Mouse (Mus musculus) right cerebral cortex, adult 18-20 months (tissue): Measurements from ENCODE around the gene Slc22a15.

Experiments used
- DNase-seq: peaks from one replicate; pipeline ENCODE4 v3.0.0; 2022; ENCODE audit warnings: mixed read lengths

The Slc22a15 gene

DNA sequence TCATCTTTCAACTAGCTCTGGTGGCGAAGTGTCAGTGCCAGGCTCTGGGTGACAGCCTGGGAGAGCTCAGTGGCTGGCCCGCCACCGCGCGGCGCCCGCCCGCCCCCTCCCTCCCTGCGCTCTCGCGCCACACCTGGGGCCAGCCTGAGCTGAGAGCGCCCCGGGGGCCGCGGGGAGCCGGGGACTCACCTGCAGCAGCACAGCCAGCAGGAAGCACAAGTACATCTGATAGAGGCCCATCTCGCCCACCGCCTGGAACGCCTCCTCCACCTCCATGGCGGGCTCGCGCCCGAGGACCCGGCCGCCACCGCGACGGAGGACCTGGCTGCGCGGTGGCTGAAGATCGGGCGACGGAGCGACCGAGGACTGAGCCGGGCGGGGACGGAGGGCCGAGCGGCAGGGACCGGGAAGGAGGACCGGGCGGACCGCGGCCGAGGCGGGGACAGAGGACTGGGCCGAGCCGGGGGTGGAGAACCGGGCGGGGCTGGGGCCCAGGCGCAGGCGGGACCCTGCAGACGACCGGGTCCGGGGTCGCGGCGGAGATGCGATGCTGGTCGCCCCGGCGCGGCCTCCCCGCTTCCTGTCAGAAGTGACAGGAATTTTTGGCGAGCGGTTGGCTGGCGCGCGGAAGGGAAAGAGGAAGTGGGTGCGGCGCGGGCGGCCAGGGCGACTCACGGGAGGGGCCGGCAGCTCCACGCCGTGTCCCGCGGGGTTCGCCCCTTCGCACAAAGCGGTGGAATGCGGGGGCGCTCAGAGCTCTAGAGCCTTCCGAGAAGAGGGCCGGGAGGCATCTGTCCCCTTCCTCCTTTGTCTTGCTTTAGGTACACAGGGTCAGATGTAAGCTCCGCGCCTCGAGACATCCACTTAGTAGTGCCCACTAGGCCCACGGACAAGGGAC lies at the start of gene Slc22a15:
Gene Slc22a15 (minus strand): TSS at position 611 of the 898 bp plus-strand sequence.
- DNase-seq = peak; percentile 68

DNA sequence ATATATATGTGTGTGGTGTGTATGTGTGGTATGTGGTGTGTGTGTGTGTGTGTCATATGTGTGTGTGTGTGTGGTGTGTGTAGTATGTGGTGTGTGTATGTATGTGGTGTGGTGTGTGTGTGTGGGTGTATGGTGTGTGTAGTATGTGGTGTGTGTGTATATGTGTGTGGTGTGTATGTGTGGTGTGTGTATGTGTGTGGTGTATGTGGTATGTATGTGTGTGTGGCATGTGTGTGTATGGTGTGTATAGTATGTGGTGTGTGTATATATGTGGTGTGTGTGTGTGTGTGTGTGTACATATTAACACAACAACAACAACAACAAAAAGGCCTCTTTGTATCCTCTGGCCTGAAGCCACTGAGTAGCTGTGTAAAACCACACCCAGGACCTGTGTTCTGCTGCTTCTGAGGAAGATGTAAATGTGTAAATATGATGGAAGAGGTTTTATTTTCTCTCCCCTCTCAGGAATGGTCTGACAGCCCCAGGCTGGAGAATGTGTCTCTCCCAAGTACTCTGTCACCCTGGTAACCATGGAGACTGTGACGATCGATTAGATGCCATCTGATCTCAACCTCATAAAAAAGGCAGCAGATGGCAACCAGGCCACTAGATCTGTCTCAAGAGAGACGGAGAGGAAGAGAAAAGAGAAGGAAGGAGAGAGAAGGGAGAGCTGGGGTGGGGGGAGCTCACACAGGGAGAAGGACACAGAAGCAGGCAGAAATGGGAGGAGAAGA lies 42.7 kb upstream of the Slc22a15 start:
- DNase-seq = no peak

DNA sequence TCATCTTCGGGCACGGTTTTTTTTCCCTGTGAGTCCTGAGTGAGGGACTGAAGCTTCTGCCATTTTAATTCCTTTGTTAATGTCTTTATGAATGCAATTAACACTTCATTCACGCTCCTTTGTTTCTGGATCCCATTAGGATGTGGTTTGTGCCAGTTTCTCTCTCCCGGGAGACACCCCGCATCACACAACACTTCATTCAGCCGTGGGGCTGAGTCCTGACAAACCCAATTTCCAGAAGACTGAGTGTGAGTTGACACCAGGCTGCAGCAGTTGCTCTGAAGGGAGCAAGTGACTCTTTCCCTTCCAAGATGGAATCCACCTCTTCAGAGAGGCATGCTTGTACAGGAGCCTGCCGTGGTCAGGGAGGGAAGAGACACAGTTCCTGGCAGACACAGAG lies 40.1 kb upstream of the Slc22a15 start:
- DNase-seq = no peak

DNA sequence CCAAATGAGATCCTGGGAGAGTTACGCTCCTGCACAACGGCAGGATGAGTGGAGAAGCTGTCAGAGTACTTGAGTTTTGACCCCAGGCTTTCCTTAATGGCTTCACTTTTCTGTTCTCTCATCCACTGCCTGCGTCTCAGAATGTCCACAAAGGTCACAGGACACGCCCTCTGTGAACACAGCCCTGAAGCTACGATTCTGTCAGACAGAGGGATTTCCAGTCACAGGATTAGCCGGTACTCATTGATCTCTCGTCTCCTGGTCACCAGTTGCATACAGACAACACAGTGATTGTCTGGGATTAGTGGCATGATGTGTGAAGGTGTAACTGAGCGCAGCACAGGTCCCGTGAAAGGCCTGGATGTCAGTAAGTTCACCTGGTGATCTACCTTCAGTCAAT lies 39.2 kb upstream of the Slc22a15 start:
- DNase-seq = no peak

DNA sequence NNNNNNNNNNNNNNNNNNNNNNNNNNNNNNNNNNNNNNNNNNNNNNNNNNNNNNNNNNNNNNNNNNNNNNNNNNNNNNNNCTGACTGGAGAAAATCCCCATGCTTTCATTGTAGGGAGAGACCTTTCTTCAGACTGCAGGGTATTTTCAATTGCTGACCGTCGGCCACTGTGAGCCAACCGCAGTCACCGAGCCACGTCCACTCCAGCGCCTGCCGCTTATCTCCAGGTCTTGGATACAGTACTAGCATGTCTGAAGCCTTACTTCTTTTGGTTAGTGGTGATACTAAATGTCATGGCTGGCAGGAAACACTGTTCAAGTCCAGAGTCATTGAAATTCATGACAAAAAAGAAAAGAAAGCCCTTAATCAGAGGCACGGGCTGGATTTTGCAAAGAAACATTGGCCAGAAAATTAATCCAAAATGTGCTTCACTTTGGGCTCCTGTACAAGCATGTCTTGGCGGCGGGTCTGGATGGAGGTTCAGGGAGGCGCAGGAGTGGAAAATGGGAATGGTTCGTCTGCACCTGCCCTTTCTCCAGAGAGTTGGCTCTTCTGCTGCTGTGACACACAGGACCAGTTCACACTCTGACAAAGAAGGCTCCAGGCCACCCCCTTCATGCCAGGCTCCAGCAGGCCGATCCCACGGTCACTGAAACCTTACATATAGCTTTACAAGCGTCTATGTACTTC lies 37.0 kb upstream of the Slc22a15 start:
- no peak for DNase-seq

DNA sequence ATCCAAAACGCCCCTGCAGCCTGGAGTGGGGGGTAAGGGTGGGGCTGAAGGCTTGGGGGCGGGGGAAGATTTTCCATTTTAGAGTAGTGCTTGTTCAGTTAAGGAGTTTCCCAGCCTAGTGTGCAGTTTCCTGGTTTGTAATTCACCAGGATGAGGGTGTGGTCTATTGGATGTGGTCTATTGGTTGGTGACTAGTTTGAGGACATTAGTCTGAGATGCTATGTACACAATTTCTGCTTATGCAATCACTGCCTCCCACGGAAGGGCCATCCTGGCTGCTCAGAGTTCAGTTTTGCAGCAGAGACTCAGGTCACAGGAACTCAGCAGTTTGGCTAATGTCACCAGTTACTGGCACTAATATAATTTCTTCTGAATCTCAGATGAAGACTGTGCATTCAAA lies 33.8 kb upstream of the Slc22a15 start:
- no peak for DNase-seq

DNA sequence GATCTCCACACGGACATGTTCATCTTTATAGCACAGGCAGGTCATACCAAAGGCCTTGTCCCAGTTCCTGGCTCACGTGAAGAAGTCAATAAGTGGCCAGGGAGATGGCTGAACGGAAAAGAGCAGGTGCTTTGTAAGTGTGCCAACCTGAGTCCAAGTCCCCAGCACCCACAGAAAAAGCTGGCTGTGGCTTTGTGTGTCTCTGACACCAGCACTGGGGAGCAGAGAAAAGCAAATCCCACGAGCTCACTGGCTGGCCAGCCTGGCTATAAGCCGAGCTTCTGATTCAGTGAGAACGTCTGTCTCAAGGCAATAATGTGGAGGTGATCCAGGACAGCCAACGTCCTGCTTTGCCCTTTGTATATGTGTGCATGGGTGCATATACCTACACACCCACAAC lies 29.3 kb upstream of the Slc22a15 start:
- DNase-seq = no peak

DNA sequence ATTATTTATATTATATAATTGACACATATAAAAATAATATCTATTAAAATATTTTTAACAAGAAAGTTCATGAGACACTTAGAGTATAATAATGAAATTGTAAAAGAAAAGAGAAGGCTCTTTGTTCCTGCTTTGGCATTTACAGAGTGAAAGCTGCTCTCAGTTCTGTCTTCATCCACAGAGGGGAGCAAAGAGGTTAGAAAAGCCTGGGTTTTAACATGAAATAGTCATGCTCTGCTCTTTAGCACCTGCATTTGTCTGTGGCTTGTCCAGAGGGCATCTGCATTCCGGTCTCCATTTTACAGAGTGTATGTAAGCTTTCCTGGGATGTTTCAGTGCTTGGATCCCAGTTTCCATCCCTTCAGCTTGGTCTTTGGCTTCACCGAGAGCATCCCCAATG lies 28.3 kb upstream of the Slc22a15 start:
- no peak for DNase-seq

DNA sequence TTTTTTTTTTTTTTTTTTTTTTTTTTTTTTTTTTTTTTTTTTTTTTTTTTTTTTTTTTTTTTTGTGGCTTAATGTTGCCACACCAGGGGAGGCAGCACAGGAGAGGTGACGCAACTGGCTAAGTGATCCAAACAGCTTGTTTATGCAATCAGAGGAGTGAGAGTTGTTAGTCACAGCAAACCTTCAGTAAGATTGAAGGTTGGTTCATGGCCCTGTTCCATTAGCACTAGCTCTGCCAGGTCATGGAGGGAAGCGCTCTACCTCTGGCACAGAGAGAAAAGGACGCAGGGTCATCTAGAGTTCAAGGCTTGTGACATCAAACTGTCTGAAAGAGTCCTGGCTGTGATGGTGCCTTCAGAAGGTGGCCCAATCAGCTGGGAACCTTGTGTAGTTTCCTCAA lies 24.3 kb upstream of the Slc22a15 start:
- DNase-seq = no peak

DNA sequence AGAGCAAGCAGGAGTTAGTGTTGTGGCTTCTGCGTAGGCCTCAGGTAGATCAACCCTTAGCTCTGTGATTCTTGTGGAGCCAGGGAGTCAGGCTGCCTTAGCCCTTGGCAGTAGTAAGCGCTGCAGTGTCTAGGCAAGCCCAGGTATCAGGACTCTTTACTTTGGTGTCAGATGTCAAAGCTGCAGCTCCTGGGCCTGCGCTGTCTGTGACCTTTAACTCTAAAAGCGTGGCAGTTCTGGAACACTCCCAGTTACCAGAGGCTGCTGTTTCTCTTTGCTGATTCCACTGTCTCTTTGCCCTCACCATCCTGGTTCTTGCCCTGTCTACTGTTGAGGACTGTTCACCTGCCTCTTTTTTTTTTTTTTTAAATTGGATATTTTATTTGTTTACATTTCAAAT lies 23.0 kb upstream of the Slc22a15 start:
- DNase-seq = no peak

DNA sequence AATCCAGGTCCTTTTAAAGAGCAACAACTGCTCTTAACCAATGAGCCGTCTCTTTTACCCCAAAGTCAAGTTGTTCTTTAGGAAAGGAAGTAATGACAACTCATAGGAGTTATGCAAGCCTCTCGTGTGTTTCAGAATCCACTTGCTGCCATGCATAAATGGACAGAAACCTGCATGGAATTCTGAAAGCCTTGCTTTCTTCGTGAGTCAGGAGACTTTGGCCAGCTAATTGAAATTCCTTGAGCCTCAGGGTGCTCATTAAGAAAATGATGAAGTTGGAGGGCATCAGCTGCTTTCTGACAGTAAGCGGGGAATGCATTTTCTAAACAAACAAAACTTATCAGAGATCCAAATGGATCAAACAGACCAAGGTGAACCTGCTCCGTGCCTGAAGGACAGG lies 21.0 kb upstream of the Slc22a15 start:
- no peak for DNase-seq

DNA sequence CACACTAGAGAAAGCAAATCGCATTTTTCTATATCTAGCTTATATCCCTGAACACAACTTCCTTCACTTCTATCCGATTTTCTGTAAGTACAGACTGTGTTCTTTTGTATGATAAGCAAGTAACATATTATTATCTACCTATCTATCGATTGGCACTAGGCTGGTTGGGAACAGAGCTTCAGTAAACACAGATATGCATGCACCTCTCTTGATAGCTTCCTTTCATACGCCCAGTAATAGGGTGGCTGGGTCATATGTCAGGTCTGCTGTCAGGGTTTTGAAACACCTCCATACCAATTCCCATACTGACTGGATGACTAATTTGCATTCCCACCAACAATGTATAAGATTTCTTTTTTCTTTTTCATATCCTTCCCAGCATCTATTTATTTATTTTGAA lies 16.2 kb upstream of the Slc22a15 start:
- no peak for DNase-seq

DNA sequence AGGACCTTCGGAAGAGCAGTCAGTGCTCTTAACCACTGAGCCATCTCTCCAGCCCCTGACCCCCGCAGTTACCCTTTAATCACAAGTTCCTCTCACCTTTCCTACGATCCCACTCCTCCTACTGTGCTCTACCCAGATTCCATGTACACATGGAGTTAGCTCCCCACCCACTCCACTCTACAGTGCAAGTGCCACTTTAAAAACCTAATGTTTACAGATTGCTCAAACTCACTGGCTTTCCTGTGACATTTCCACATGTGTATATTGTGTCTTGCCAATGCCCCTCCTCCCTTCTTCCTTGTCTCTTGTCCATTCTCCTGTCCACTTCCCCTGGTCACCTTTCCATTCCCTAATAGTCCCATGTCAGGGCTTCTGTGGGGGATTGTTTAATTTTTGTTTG lies 15.6 kb upstream of the Slc22a15 start:
- no peak for DNase-seq

DNA sequence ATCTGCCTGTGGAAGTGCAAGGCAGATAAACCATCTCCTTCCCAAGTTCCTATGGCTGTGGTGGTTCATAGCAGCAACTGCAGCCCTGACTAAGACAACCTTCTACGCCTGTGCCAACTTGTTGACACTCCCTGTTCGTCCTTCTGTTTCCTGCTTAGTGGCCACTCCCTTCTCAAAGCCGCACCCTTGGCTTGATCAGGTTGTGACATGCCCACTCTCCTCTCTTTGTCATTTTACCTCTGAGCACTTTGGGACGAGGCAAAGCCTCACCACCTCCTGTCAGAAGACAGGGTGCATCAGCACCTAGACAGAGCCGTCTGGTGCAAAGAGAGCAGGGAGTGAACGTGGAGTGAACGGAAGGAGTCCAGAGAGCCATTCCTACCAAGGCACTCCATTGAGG lies 14.9 kb upstream of the Slc22a15 start:
- DNase-seq = no peak

DNA sequence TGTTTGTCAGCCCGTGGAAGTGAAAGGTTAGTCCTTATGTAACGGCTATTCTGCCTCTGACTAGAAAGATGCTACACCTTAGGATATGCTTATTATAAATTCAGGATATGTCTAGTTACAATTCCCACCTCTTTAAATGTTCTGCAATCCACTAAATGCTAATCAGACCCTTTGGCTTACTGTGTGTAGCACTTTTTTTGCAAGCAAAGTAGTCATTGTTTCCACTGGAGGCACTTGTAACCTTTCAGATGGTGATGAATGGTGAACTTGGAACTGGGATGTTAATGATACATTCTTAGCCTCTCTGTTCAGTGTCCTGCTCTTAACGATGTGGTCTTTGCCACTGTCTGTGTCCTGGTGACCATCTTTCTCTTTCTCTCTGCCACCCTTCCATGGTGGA lies 12.1 kb upstream of the Slc22a15 start:
- DNase-seq = no peak

DNA sequence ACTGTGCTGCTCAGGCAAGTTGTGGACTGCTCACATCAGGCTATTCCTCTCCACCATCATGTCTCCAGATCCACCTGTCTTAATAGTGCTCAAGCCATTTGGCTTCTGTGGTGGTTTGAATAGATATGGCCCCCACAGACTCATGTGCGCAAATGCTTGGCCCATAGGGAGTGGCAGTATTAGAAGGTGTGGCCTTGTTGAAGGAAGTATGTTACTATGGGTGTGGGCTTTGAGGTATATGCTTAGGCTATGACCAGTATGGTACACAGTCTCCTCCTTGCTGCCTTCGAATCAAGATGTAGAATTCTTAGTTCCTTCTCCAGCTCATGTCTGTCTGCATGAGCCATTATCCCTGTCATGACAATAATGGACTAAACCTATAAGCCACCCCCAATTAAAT lies 9.6 kb upstream of the Slc22a15 start:
- no peak for DNase-seq

DNA sequence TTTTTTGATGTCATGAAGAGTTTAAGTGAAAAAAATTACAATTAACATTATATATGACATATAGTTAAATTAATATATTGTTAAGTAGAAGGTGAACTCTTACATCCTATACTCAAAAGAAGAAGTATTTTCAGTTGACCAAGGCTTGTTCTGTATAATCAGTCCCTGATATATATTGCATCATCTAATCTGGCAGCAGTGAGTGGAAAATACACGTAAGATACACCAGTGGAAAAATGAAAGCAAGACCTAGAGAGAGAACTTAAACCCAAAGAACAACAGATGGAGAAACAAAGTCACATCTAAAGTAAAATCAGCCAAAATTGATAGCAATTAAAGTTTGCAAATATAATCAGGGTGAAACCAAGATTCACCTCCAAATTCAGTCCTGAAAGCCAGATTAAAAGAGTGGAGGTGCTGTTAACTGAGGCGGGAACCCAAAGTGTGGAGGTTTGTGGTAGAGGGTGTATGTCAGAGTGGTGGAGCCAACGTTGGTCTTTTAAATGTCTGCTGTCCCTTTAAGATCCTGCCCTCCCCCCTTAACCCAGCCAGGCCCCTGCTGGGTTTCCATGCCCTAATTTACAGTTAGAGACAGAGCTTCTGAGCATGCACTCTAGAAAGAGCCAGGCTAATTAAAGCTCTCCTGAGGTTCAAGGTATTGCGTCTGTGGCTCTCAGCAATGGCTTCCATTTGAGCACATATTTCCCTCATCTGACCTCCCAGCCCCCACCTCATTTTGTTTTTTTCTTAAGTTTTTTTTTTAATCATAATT lies 5.0 kb upstream of the Slc22a15 start:
- no peak for DNase-seq

DNA sequence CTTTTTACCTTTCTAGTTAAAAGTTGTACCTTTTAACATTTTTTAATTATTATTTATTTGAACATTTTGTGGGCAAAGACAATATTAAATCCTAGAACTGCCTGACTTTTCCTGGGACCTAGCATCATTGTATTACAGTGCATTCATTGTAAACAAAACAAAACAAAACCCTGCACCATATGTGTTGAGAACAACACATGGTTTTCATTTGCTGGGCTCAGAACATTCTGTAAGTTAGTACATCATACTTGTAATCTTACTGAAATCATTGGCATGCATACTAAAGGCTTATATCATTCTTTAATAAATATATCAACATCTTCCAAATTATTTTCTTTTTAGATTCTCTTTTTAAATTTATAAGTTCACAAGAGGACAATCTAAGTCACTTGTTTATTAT lies 2.4 kb upstream of the Slc22a15 start:
- no peak for DNase-seq

DNA sequence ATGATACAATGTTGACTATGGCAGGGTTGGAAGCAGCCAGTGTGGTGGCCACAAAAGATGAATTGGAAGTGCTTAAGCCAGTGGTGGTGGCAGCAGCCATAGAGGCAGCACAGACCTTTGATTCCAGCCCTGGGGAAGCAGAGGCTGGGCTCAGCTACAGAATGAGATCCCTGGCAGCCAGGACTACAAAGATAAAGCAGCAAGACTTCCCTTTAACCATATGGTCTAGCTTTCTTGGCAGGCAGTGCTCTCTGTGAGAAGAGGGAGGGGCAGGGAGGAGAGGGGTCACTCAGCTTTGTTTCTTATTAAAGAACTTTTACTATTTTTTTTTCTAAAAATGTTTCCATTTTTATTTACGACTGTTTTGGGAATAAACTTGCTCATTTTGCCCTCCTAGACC lies 1.4 kb upstream of the Slc22a15 start:
- DNase-seq = no peak

DNA sequence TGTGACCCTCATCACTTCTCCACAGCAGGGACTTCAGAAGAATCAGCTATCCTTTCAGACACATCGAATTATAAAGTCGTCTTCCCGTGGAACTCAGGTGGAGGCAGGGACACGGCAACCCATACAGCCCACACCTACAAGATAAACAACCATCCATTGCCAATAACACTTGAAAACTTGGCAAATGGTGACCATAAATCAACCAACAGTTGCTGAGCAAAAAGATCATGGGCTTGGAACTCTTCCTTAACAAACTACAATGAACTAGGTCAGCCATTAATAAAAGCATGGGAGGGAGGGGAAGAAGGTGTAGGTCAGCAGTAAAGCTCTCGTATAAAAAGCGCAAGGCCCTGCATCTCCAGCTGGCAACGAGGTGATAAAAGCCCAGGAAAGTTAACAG lies 1.9 kb downstream of the Slc22a15 start:
- no peak for DNase-seq

DNA sequence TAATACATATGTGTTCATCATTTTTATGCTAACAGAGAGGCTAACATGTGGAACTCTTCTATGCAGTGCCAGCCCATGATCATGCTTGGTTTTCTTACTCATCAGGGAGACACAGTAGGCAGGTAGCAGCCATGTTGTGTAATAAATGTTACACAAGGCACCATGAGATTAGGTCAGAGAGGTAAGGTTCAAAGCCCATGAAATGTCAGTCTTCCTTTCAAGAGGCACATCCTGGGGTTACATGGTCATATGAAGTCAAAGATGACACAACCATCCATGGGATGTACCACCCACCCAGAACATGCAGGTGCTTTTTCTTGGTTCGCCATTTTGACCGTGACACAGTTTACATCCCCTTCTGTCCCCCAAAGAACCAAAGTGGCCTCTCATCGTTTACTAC lies 5.7 kb downstream of the Slc22a15 start:
- no peak for DNase-seq

DNA sequence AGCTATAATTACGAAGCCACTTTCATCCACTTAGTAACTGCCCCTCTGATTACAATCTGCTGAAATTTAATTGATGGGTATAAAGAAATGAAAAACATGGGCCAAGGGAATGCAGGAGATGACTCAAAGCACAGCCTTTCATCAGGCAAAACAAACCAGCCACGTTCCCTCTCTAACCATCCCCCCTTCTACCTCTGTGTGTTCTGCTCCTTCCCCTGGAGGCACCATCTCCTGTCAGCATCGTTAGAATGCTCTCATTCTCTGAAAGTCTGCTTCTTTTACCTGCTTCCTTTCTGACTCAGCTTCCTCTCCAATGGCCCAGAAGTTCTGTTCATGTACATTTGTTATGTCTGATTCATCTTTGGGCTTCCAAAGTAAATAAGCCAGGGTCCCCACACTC lies 6.6 kb downstream of the Slc22a15 start:
- no peak for DNase-seq

DNA sequence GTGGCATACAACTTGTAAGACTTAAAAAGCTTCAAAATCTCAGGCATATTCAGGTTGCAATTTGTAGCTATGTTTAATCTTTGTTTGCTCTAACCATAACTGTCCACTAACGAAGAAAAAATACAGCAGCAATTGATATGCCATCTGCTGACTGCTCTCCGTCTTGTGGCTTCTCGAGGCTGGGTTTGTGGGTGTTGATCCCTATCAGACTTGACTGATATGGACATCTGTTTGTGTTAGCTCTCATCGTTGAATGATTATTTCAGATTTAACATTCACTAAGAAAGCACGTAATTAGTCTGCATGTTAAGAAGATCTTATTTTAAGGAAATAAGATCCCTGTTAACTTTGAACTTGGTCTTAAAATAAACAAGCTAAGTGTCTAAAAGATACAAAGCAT lies 7.7 kb downstream of the Slc22a15 start:
- no peak for DNase-seq
